Mouse (Mus musculus) C2C12 (cell line): ENCODE measurements around the gene Gba2. TPM values are rescaled to one million over a fixed set of nuclear protein-coding genes. Genes with fewer than 3 reads are reported as not detected.

Experiments used
- H3K27me3 ChIP-seq: one replicate; pipeline ENCODE4 v1.6.1; 2011; ENCODE audit not compliant: control insufficient read depth, insufficient read depth, insufficient read length
- H3K36me3 ChIP-seq: one replicate; pipeline ENCODE4 v1.6.1; 2011; ENCODE audit not compliant: control insufficient read depth, insufficient read depth
- H3K4me3 ChIP-seq: one replicate; pipeline ENCODE4 v1.5.1; 2011; ENCODE audit warnings: mild to moderate bottlenecking, control low read depth; ENCODE audit not compliant: poor library complexity, insufficient read depth, severe bottlenecking
- H3K79me2 ChIP-seq: one replicate; pipeline ENCODE4 v1.6.1; 2011; ENCODE audit not compliant: control insufficient read depth, insufficient read depth
- H3K79me3 ChIP-seq: one replicate; pipeline ENCODE4 v1.6.1; 2011; ENCODE audit warnings: low read depth, control low read depth
- H3ac ChIP-seq: one replicate; pipeline ENCODE3; 2011; ENCODE audit warnings: low read depth; ENCODE audit not compliant: control insufficient read depth, insufficient read length
- CEBPB ChIP-seq: IDR thresholded peaks from one replicate; pipeline ENCODE4 v1.6.1; 2011; ENCODE audit warnings: low read depth, mild to moderate bottlenecking, control low read depth, moderate library complexity
- CTCF ChIP-seq: IDR thresholded peaks from one replicate; pipeline ENCODE4 v1.5.1; 2011; ENCODE audit not compliant: control insufficient read depth, insufficient read depth, insufficient read length
- FOSL1 ChIP-seq: IDR thresholded peaks from one replicate; pipeline ENCODE4 v1.8.0; 2011; ENCODE audit warnings: mild to moderate bottlenecking, low read length; ENCODE audit not compliant: poor library complexity, insufficient read depth, severe bottlenecking
- MAX ChIP-seq: IDR thresholded peaks from one replicate; pipeline ENCODE4 v1.6.1; 2011; ENCODE audit warnings: mild to moderate bottlenecking, control low read depth
- MYOD1 ChIP-seq: IDR thresholded peaks from one replicate; pipeline ENCODE4 v1.6.1; 2011; ENCODE audit warnings: low read depth; ENCODE audit not compliant: control insufficient read depth, insufficient read length
- MYOG ChIP-seq: IDR thresholded peaks from one replicate; pipeline ENCODE4 v1.6.1; 2011; ENCODE audit not compliant: control insufficient read depth, insufficient read length; ENCODE audit errors: extremely low read depth
- USF1 ChIP-seq: IDR thresholded peaks from one replicate; pipeline ENCODE4 v1.6.1; 2011; ENCODE audit warnings: low read depth, mild to moderate bottlenecking, control low read depth, moderate library complexity
- polyA plus RNA-seq: library from polyadenylated mRNA; unstranded; fragments of >200 nt; fragmentation: generic; extraction: Trizol; gene quantifications from one replicate; pipeline ENCODE4 v1.2.1, GENCODE M21; 2012; ENCODE audit warnings: missing spikeins

Gba2 gene
- polyA plus RNA-seq, 1 experiment = 6.0 TPM

GRCm38 (mm10) chr4:43591961-43592360 is 13.3 kb upstream of the Gba2 start:
- Histone ChIP-seq H3K27me3 (no peaks in the 10 kb centered on the region), H3ac (no peak overlapping the region), H3K79me2 (no peaks in the 10 kb centered on the region), H3K4me3 (no peak overlapping the region), H3K36me3 (no peaks in the 10 kb centered on the region), H3K79me3 (no peaks in the 10 kb centered on the region)
- TF ChIP-seq MAX (no peak), MYOG (no peak), FOSL1 (no peak), CEBPB (no peak), MYOD1 (no peak), USF1 (no peak), CTCF (no peak)

- no peak overlapping the region for H3ac ChIP-seq
- no peaks in the 10 kb centered on the region for H3K27me3 ChIP-seq
- TF ChIP-seq CEBPB (no peak), MYOD1 (no peak), CTCF (no peak)
Observed at GRCm38 (mm10) chr4:43591543-43591942, 12.9 kb upstream of the Gba2 start.

GRCm38 (mm10) chr4:43587681-43588080 is 9.0 kb upstream of the Gba2 start:
- H3K79me2 ChIP-seq = no peaks in the 10 kb centered on the region
- H3ac ChIP-seq = no peak overlapping the region
- H3K27me3 ChIP-seq = no peaks in the 10 kb centered on the region
- peak; percentile 25 for TF ChIP-seq USF1
- TF ChIP-seq FOSL1 = no peak
- TF ChIP-seq CTCF = no peak
- TF ChIP-seq MYOG = no peak
- H3K36me3 ChIP-seq = peaks cover 16% of the 10 kb centered on the region
- H3K79me3 ChIP-seq = no peaks in the 10 kb centered on the region
- no peak overlapping the region for H3K4me3 ChIP-seq

More at GRCm38 (mm10) chr4:43591543-43591942, 12.9 kb upstream of the Gba2 start:
- Histone ChIP-seq H3K79me2 (no peaks in the 10 kb centered on the region), H3K79me3 (no peaks in the 10 kb centered on the region), H3K4me3 (no peak overlapping the region), H3K36me3 (no peaks in the 10 kb centered on the region)

GRCm38 (mm10) chr4:43586411-43586810 is 7.7 kb upstream of the Gba2 start:
- H3K27me3 ChIP-seq = no peaks in the 10 kb centered on the region
- H3K79me3 ChIP-seq = no peaks in the 10 kb centered on the region
- H3K36me3 ChIP-seq = peaks cover 24% of the 10 kb centered on the region
- H3K79me2 ChIP-seq = no peaks in the 10 kb centered on the region
- TF ChIP-seq MYOG (no peak), MYOD1 (no peak), CTCF (no peak), MAX (no peak), USF1 (no peak), FOSL1 (no peak), CEBPB (no peak)
- H3K4me3 ChIP-seq = no peak overlapping the region
- no peak overlapping the region for H3ac ChIP-seq

- Histone ChIP-seq H3K27me3 (no peaks in the 10 kb centered on the region), H3K79me2 (no peaks in the 10 kb centered on the region), H3ac (no peak overlapping the region), H3K4me3 (no peak overlapping the region), H3K36me3 (peaks cover 31% of the 10 kb centered on the region), H3K79me3 (no peaks in the 10 kb centered on the region)
- TF ChIP-seq CTCF (no peak), MAX (no peak), MYOG (no peak), USF1 (no peak), MYOD1 (no peak), FOSL1 (no peak), CEBPB (no peak)
Observed at GRCm38 (mm10) chr4:43585682-43586081, 7.0 kb upstream of the Gba2 start.
